Mouse (Mus musculus) limb, embryonic 14.5 days (tissue): Measurements from ENCODE around the gene Braf. TPM values are rescaled to one million over a fixed set of nuclear protein-coding genes. Genes with fewer than 3 reads are reported as not detected.
A peak's percentile ranks its signal among the peaks of the same experiment; 100 is the strongest.

Source experiments
- ATAC-seq: fragments of 200-750 bp; cut with Nextera tagmentation; 2 replicates; pipeline ENCODE4 v1.8.0; 2017; ENCODE audit warnings: low read depth, moderate number of reproducible peaks, moderate TSS enrichment; ENCODE audit not compliant: low FRiP score
- DNase-seq: peaks from one replicate; pipeline ENCODE4 v3.0.0-alpha.2; 2015; ENCODE audit warnings: low spot score
- H3K27ac ChIP-seq: fragments of 300-500 bp; sonication (generic); replicated peaks from 2 replicates; pipeline ENCODE4 v1.5.1; 2014; ENCODE audit warnings: low read depth, mild to moderate bottlenecking, low read length, moderate library complexity, mixed read lengths
- H3K27me3 ChIP-seq: fragments of 300-500 bp; sonication (generic); 2 replicates; pipeline ENCODE4 v1.6.1; 2014; ENCODE audit warnings: low read length, mixed read lengths; ENCODE audit not compliant: control insufficient read depth, insufficient read depth
- H3K36me3 ChIP-seq: fragments of 300-500 bp; sonication (generic); 2 replicates; pipeline ENCODE4 v1.6.1; 2014; ENCODE audit warnings: mild to moderate bottlenecking, low read length, moderate library complexity, mixed read lengths; ENCODE audit not compliant: control insufficient read depth, insufficient read depth
- H3K4me1 ChIP-seq: fragments of 300-500 bp; sonication (generic); 2 replicates; pipeline ENCODE4 v1.6.1; 2014; ENCODE audit warnings: antibody characterized with exemption, low read length, mixed read lengths; ENCODE audit not compliant: control insufficient read depth, insufficient read depth
- H3K4me2 ChIP-seq: fragments of 300-500 bp; sonication (generic); replicated peaks from 2 replicates; pipeline ENCODE4 v1.6.1; 2014; ENCODE audit warnings: low read depth, mild to moderate bottlenecking, low read length, moderate library complexity; ENCODE audit not compliant: severe bottlenecking
- H3K4me3 ChIP-seq: fragments of 300-500 bp; sonication (generic); replicated peaks from 2 replicates; pipeline ENCODE4 v1.5.1; 2014; ENCODE audit warnings: low read length
- H3K9ac ChIP-seq: fragments of 300-500 bp; sonication (generic); 2 replicates; pipeline ENCODE4 v1.6.1; 2014; ENCODE audit warnings: mild to moderate bottlenecking, low read depth, low read length, moderate library complexity; ENCODE audit not compliant: severe bottlenecking
- H3K9me3 ChIP-seq: fragments of 300-500 bp; sonication (generic); 2 replicates; pipeline ENCODE4 v1.6.1; 2016; ENCODE audit warnings: low read length; ENCODE audit not compliant: control insufficient read depth
- POLR2A ChIP-seq: fragments of 200-500 bp; IDR thresholded peaks from 2 replicates; pipeline ENCODE4 v1.8.0; 2012; ENCODE audit warnings: inconsistent platforms, mild to moderate bottlenecking, moderate library complexity, borderline replicate concordance; ENCODE audit not compliant: insufficient read depth, insufficient read length; ENCODE audit errors: extremely low read depth
- WGBS: fragments of 180-500 bp; shearing (Covaris S2); extraction: QIAGEN DNeasy Blood & Tissue Kit; methylation state at CpG from one replicate; pipeline ENCODE4 v1.1.7; 2014; 5-methylcytosine and 5-hydroxymethylcytosine counted together
- polyA plus RNA-seq, 2 experiments: library from polyadenylated mRNA; depleted of rRNA in 1 of 2; stranded (reverse) in 1 of 2; unstranded in 1 of 2; fragments of >200 nt; fragmentation: Nextera tagmentation in 1 of 2; extraction: Ambion mirVana in 1 of 2; gene quantifications; 2 replicates each; pipeline versions ENCODE4 v1.2.1 to v1.2.3; 2012 to 2014

The Braf gene
- polyA plus RNA-seq (2012; rRNA removed): 14.2 and 15.8 TPM in 2 replicates
- polyA plus RNA-seq (2014; fragmentation: Nextera tagmentation; extraction: Ambion mirVana): 15.2 and 17.3 TPM in 2 replicates

- WGBS: 3% methylated on average over 27 of the region's 101 CpGs
- ATAC-seq (peak; percentile 88), DNase-seq (peak; percentile 85)
- Histone ChIP-seq H3K9ac (peak within 1 kb of the TSS; percentile 95), H3K4me1 (peaks cover 24% of the 10 kb centered on the region), H3K27me3 (no peaks in the 10 kb centered on the region), H3K9me3 (no peaks in the 10 kb centered on the region), H3K4me3 (peak within 1 kb of the TSS; percentile 74), H3K27ac (peak within 1 kb of the TSS; percentile 94), H3K4me2 (peak within 1 kb of the TSS; percentile 88), H3K36me3 (no peaks in the 10 kb centered on the region)
- TF ChIP-seq POLR2A: 0 out of 2 replicates have a peak, but pooled peaks have one; percentile 32
These were observed at the start of gene Braf for GRCm38 (mm10) chr6:39724866-39725711. TSS of gene Braf (minus strand) at chr6:39725463.

DNA sequence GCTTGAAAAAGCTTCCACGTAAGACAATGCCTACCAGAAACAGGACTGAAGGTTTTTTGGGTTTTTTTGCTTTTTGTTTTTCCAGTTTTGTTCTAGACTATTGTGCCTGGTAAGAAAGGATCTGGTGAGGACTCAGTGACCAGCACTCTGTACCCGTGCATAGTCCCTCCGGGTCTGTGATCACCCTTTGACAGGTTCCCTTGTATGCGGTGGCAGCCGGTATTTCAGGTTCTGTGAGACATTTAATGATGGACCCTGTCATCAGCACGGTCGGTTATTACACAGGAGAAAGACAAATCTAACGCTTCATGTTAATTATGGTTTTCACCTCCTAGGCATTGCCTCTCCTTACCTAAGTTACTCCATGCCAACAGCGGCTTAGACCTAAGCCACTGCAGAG, 49.8 kb upstream of the Braf start:
- Histone ChIP-seq H3K9me3 (no peaks in the 10 kb centered on the region), H3K4me2 (no peak overlapping the region), H3K27ac (no peak overlapping the region), H3K4me3 (no peak overlapping the region), H3K4me1 (no peaks in the 10 kb centered on the region), H3K9ac (no peak overlapping the region), H3K27me3 (no peaks in the 10 kb centered on the region), H3K36me3 (no peaks in the 10 kb centered on the region)
- no peak for DNase-seq
- WGBS: 77% methylated on average over 9 of the region's 9 CpGs
- no peak for TF ChIP-seq POLR2A
- ATAC-seq: no peak

GRCm38 (mm10) chr6:39757229-39757628, 32.0 kb upstream of the Braf start:
- no peaks in the 10 kb centered on the region for H3K4me1 ChIP-seq
- no peaks in the 10 kb centered on the region for H3K27me3 ChIP-seq
- ATAC-seq (no peak), DNase-seq (no peak)
- H3K9ac ChIP-seq: no peak overlapping the region
- no peak overlapping the region for H3K4me2 ChIP-seq
- no peak overlapping the region for H3K4me3 ChIP-seq
- H3K36me3 ChIP-seq: no peaks in the 10 kb centered on the region
- H3K9me3 ChIP-seq: no peaks in the 10 kb centered on the region
- no peak overlapping the region for H3K27ac ChIP-seq
- WGBS: 89% methylated on average over 2 of the region's 2 CpGs
- TF ChIP-seq POLR2A: no peak

DNA sequence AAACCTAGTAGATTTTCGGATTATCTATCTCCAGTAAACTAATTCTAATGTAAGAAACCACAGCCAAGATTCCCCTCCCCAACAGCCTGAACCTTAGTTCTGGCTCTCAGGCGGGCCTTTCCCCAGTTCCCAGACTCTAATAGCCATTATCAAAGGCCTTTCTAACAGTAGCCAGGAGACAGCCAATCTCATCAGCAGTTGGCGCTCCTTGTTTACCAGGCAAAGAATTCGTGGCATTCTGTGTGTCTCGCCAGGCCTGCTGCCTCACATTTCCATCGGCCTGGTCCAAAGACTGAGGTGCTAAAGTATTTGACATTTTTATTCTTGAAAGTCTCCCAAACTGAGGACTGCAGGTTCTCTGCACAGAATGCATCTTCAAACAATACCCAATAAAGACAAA, 24.6 kb upstream of the Braf start:
- 21% methylated on average over 6 of the region's 6 CpGs for WGBS
- H3K27me3 ChIP-seq: no peaks in the 10 kb centered on the region
- no peak overlapping the region for H3K27ac ChIP-seq
- no peaks in the 10 kb centered on the region for H3K36me3 ChIP-seq
- ATAC-seq: no peak
- H3K4me1 ChIP-seq: no peaks in the 10 kb centered on the region
- H3K4me2 ChIP-seq: no peak overlapping the region
- no peaks in the 10 kb centered on the region for H3K9me3 ChIP-seq
- H3K4me3 ChIP-seq: no peak overlapping the region
- H3K9ac ChIP-seq: no peak overlapping the region
- no peak for TF ChIP-seq POLR2A
- no peak for DNase-seq

DNA sequence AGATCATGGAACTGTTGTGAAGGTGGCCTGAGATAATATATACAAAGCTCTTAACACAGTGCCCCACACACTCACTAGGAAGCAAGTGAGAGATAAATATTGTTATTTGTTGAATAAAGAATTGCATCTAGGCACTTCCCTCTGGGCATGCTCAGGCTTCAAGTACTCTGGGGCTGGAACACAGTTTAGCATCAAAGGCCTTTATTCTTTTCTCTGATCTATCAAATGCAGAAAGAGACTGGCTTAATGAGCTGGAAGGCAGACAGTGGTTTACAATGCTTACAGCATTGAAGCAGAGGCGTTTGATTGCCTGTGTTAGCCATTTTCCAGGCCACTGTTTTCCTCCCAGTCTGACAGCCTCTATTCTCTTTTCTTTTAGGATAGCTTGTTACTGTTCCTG, 21.8 kb upstream of the Braf start:
- Histone ChIP-seq H3K27ac (no peak overlapping the region), H3K4me3 (no peak overlapping the region), H3K9me3 (no peaks in the 10 kb centered on the region), H3K4me1 (no peaks in the 10 kb centered on the region), H3K9ac (no peak overlapping the region), H3K4me2 (no peak overlapping the region), H3K27me3 (no peaks in the 10 kb centered on the region), H3K36me3 (no peaks in the 10 kb centered on the region)
- ATAC-seq (no peak), DNase-seq (no peak)
- 17% methylated on average over 1 of the region's 1 CpGs for WGBS
- no peak for TF ChIP-seq POLR2A
